Mouse (Mus musculus): ENCODE measurements around the gene Hoxc6. TPM values are rescaled to one million over a fixed set of nuclear protein-coding genes. Genes with fewer than 3 reads are reported as not detected.

The Hoxc6 gene
- polyA plus RNA-seq, 1 experiment from 2014 or later: 46.8 TPM

- Histone ChIP-seq H3K9ac (peak overlapping the region; percentile 85), H3K36me3 (no peaks in the 10 kb centered on the region), H3K4me1 (replicated peaks) (peaks cover 90% of the 10 kb centered on the region), H3K4me3 (peak overlapping the region; percentile 41), H3K9me3 (no peaks in the 10 kb centered on the region), H3K27me3 (no peaks in the 10 kb centered on the region), H3K27ac (replicated peaks) (peak overlapping the region; percentile 95), H3K4me2 (peak overlapping the region; percentile 67)
- ATAC-seq (ENCODE audit: low read depth): peak; percentile 28; the same call in 1 of the 2 replicates
- WGBS: 6% methylated on average over 11 of the region's 11 CpGs
These were observed 61.9 kb downstream of the Hoxc6 start for GRCm38 (mm10) chr15:103060021-103060340.

- peak; percentile 84 for ATAC-seq (ENCODE audit: low read depth)
- peak overlapping the region; percentile 41 for H3K4me3 ChIP-seq
These were observed 62.5 kb downstream of the Hoxc6 start for GRCm38 (mm10) chr15:103060341-103061130.

GRCm38 (mm10) chr15:103061131-103061825, 63.2 kb downstream of the Hoxc6 start:
- H3K27me3 ChIP-seq: no peaks in the 10 kb centered on the region
- peak overlapping the region; percentile 67 for H3K4me2 ChIP-seq
- no peaks in the 10 kb centered on the region for H3K36me3 ChIP-seq
- WGBS: under 1% methylated on average over 30 of the region's 30 CpGs
- peak overlapping the region; percentile 85 for H3K9ac ChIP-seq
- H3K27ac ChIP-seq (replicated peaks): peak overlapping the region; percentile 95
- H3K4me1 ChIP-seq (replicated peaks): peaks cover 90% of the 10 kb centered on the region
- ATAC-seq (ENCODE audit: low read depth): peak; percentile 40
- peak overlapping the region; percentile 41 for H3K4me3 ChIP-seq
- no peaks in the 10 kb centered on the region for H3K9me3 ChIP-seq

More at GRCm38 (mm10) chr15:103060341-103061130, 62.5 kb downstream of the Hoxc6 start:
- Histone ChIP-seq H3K27me3 (no peaks in the 10 kb centered on the region), H3K4me1 (replicated peaks) (peaks cover 90% of the 10 kb centered on the region), H3K27ac (replicated peaks) (peak overlapping the region; percentile 95), H3K36me3 (no peaks in the 10 kb centered on the region), H3K9me3 (no peaks in the 10 kb centered on the region), H3K4me2 (peak overlapping the region; percentile 67), H3K9ac (peak overlapping the region; percentile 85)
- WGBS: 2% methylated on average over 36 of the region's 36 CpGs

MicroRNAs within 50 kb of the gene (microRNA counts, 519-probe panel; counts per million panel counts)
- 3,724 counts per million, percentile 56 among the panel's probes with 10 or more counts for microRNA mmu-miR-615-3p
- not detected for microRNA mmu-miR-615-5p

Small RNA genes lying within 50 kb of the gene (microRNA-seq; reads per million reads assigned to microRNA genes)
- 1,496 reads per million, percentile 84 among the genes with 10 or more reads in this experiment for gene Mir196a-2
- gene Mir615: 9,830 reads per million, percentile 96 among the genes with 10 or more reads in this experiment

Other genes with a start within 250 kb of the Hoxc6 start
- 4.9 and 8.4 TPM in 2 replicates for gene Hoxc13, start 77.2 kb upstream of the Hoxc6 start, polyA plus RNA-seq (2015; fragmentation: Nextera tagmentation; extraction: Ambion mirVana)
- gene Hoxc12, start 61.5 kb upstream of the Hoxc6 start, polyA plus RNA-seq (2015; fragmentation: Nextera tagmentation; extraction: Ambion mirVana): 7.8 and 12.0 TPM in 2 replicates
- gene Hoxc11, start 43.8 kb upstream of the Hoxc6 start, polyA plus RNA-seq (2015; fragmentation: Nextera tagmentation; extraction: Ambion mirVana): 2.6 and 3.8 TPM in 2 replicates
- 58.5 and 92.4 TPM in 2 replicates for gene Hoxc10, start 31.5 kb upstream of the Hoxc6 start, polyA plus RNA-seq (2015; fragmentation: Nextera tagmentation; extraction: Ambion mirVana)
- 18.8 and 32.2 TPM in 2 replicates for gene Hoxc5, start 30.8 kb upstream of the Hoxc6 start, polyA plus RNA-seq (2015; fragmentation: Nextera tagmentation; extraction: Ambion mirVana)
- 40.9 and 43.4 TPM in 2 replicates for gene Hoxc9, start 21.8 kb upstream of the Hoxc6 start, polyA plus RNA-seq (2015; fragmentation: Nextera tagmentation; extraction: Ambion mirVana)
- 75.8 and 85.5 TPM in 2 replicates for gene Hoxc8, start 7.7 kb upstream of the Hoxc6 start, polyA plus RNA-seq (2015; fragmentation: Nextera tagmentation; extraction: Ambion mirVana)
- 40.2 and 49.9 TPM in 2 replicates for gene Hoxc4, start 20.7 kb downstream of the Hoxc6 start, polyA plus RNA-seq (2015; fragmentation: Nextera tagmentation; extraction: Ambion mirVana)
- gene Smug1, start 168.8 kb downstream of the Hoxc6 start, polyA plus RNA-seq (2015; fragmentation: Nextera tagmentation; extraction: Ambion mirVana): 36.1 and 41.0 TPM in 2 replicates
- 104 and 116 TPM in 2 replicates for gene Cbx5, start 241.6 kb downstream of the Hoxc6 start, polyA plus RNA-seq (2015; fragmentation: Nextera tagmentation; extraction: Ambion mirVana)
- gene Hnrnpa1, start 242.2 kb downstream of the Hoxc6 start, polyA plus RNA-seq (2015; fragmentation: Nextera tagmentation; extraction: Ambion mirVana): 784 and 805 TPM in 2 replicates